Mouse (Mus musculus) central nervous system, embryonic 14 days (tissue): Measurements from ENCODE around the gene Me3. TPM values are rescaled to one million over a fixed set of nuclear protein-coding genes. Genes with fewer than 3 reads are reported as not detected.

ENCODE experiments used
- polyA plus RNA-seq: library from polyadenylated mRNA; depleted of rRNA; stranded (reverse); fragments of >200 nt; gene quantifications from 2 replicates; pipeline ENCODE4 v1.2.3, GENCODE M21; 2012; rRNA removed

Me3 gene
- polyA plus RNA-seq: 2.7 TPM in 2 replicates

GRCm38 (mm10) chr7:89632342-89633251 lies at the start of gene Me3:
Gene Me3 (plus strand): TSS chr7:89632392.

GRCm38 (mm10) chr7:89903442-89904343 lies 271.5 kb downstream of the Me3 start, which contains the start of gene Ccdc81:
Gene Ccdc81 (minus strand): TSS chr7:89903629.

Other genes with a start within 250 kb of the Me3 start
- 13.3 and 14.8 TPM in 2 replicates for gene Tmem135, start 228.2 kb upstream of the Me3 start, polyA plus RNA-seq
- 2.7 and 5.9 TPM in 2 replicates for gene Fzd4, start 228.0 kb upstream of the Me3 start, polyA plus RNA-seq
- gene Prss23, start 105.2 kb upstream of the Me3 start, polyA plus RNA-seq: 18.7 and 35.5 TPM in 2 replicates